Mouse (Mus musculus): ENCODE measurements around the gene Tbx6.
A peak's percentile ranks its signal among the peaks of the same experiment; 100 is the strongest.

Gene Tbx6

DNA sequence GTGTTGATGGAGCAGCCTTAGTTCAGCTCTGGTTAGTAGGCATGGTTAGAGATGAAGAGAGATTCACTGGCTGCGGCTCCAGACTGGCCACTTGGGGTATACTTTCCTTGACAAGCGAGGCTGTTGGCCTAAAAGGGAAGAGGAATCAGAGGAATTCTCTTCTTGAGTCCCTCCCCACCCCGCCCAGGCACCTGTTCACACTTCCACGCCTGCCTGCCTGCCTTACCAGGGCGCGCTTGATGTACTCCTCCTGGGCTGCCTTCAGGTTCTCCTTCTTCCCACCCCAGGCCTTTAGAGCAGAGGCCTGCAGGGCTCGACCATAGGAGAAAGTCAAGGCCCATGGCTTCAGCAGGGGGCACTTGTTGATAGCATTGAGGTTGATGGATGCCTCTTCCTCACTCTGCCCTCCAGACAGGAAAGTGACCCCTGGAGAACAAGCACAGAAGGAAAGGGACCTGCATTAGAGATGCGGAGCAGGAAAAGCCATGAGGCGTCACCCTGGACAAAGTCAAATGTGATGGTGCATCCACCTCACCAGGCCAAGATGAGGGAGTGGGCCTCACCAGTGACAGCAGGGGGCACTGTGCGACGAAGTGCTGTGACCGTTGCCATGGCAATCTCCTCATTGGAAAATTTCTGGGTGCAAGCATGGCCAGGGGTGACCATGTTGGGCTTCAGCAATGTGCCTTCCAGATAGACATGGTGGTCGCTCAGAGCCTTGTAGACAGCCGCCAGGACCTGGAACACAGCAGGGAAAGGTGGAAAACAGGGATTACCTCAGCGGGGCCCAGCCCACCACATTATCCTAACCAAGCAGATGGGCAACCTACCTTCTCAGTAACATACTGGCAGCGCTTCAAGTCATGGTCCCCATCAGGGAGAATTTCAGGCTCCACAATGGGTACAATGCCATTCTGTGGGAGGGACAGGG, 14.4 kb downstream of the Tbx6 start:
- DNase-seq: no peak

DNA sequence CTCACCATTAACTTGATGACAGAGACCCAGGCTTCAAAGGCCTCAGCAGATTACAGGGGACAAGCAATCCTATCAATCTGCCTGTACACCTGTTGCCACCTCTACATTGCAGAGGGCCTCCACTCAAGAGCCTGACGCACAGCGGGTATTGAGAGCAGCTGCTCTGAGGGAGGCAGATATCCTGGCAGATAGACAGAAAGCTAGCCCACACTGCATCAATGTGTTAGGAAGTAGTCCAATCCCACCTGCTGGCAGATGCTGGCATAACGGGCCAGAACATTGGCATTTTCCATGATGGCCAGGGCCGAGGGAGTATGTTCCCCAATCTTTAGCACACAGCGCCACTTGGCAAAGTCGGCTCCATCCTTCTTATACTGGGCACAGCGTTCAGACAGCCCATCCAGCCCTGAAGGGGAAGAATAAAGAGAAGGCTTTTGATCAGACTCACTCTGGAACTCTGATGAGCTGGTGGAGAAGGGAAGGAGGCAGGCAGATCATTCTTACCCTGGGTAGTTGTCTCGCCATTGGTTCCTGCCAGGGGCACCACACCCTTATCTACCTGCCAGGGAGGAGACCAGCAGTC, 15.2 kb downstream of the Tbx6 start:
- DNase-seq: peak; percentile 49 to 57

DNA sequence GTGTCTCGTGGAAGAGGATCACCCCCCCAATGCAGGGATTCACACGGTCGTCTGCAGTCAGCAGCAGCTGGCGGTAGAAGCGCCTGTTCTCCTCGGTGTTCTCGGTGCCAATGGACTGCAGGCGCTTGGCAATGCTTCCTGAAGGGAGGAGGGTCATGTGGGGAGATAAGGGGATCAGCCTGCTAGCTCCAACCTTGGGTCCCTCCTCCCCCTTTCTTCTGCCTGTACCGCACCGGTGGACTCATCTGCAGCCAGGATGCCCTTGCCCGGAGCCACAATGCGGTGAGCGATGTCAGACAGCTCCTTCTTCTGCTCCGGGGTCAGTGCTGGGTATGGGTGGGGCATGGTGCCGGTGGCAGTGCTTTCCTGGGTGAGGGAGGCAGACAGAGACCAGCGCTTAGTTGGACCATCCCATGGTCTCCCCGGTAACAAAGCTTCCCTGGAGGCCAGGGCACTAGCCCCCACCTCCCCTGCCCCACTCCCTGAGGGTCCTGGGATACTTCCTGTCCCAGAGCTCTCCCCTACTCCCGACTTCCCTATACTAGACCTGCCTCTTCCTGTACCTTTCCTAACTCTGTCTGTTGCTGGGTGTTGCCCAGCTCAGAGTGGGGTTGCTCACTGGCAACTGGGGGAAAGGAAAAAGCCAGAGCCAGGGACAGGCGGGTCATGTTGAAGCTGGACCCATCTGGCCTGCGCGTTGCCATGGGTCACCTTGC, 16.3 kb downstream of the Tbx6 start, which contains the start of gene Fam57b:
Gene Fam57b (plus strand): TSS at position 258 of the 716 bp plus-strand sequence.
- peak; percentile 48 for DNase-seq

DNA sequence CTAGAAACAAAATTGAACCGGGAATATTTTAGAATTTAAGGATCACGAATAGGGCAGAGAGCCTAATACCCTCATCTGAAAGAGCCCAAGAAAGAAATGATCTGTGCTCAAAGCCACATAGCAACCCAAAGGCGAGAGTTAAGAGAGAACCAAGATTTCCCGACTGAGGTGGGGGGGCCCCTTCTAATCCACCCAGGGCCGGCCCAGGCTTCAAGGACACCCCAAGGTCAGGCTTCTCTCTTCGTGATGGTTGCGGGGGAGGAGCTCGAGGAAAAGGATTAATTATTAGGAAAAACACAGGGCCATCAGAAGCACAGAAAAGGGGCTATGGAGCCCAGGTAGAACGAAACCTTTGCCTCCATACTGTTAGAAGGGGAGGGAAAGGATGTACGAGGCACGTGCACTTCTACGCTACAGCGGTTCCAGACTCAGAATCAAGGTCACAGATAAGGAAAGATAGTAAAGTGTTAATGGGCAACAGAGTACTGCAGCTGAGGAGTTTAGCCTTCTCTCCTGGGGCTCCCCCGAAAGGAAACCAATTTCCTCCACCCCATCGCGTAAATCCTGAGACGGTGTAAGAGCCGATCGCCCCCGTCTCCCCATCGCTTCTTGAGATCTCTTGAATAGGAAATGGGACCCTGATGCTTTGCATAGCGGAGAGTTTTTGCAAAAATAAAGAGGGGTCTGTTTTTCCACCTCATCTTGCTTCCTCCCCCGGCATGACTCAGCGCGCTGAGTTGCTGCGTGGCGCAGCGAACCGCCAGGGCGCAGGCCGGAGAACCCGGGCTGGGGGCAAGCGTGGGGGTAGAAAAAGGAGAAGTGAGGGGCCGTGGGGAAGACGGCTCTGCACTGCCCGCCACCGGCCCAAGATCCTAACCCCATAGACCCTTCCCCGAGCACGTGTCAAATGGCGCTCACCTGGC, 17.1 kb downstream of the Tbx6 start:
- peak in 1 of 2 experiments; percentile 34 for DNase-seq

DNA sequence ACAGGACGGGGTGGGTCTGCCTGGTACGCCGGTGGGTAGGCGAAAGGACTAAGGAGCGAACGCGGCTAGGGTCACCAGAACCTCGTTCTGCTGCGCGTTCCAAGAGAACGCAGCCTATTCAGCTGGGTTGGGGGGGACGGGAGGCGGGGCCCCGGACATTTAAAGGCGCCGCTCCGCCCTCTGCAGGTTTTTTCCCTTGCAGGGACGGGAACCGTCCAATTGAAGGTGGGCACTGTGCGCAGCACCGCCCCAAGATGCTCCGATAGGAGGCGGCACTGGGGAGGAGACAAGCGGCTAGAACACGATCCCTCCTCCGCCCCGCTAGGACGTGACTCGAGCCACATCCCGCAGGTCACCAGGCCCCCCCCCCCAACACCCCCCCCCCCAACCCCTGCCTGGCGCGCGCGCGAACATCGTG, 17.8 kb downstream of the Tbx6 start:
- DNase-seq: peak; percentile 96 to 98

DNA sequence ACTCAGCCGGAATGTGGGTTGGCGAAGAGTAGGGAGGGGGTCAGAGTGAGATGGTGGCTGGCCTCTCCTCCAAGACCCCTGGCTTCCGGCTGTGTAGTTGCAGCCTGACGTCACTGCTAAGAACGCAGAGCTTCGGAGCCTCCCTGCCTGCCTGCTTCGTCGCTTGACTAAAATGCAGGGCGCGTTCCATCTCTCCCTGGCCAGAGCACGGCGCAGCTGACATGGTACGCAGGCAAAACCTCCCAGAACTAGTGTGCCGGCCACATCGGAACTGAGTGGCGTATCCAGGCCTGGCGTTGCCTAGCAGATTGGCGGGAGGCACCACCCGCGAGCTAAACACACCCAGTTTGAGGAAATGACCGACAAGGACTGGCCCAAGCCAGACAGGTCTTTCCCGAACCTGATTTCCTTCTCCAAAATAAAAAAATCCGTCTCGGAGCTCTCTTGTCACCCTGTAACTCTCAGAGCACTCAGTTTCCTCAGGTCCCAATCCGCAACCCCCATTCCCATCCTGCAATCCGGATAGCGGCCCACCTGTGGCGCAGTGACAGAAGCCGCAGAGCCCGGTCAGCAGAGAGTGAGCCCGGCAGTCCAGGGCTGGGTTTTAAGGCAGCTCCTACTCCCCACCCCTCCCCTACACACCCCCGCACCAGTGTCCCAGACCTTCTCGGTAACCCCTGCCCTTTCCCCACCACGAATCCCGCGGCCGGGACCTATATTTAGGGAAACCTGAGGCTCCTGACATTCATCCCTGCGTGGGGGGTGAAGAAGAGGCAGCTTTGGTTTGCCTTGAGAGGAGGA, 18.4 kb downstream of the Tbx6 start:
- peak; percentile 78 to 84 for DNase-seq

DNA sequence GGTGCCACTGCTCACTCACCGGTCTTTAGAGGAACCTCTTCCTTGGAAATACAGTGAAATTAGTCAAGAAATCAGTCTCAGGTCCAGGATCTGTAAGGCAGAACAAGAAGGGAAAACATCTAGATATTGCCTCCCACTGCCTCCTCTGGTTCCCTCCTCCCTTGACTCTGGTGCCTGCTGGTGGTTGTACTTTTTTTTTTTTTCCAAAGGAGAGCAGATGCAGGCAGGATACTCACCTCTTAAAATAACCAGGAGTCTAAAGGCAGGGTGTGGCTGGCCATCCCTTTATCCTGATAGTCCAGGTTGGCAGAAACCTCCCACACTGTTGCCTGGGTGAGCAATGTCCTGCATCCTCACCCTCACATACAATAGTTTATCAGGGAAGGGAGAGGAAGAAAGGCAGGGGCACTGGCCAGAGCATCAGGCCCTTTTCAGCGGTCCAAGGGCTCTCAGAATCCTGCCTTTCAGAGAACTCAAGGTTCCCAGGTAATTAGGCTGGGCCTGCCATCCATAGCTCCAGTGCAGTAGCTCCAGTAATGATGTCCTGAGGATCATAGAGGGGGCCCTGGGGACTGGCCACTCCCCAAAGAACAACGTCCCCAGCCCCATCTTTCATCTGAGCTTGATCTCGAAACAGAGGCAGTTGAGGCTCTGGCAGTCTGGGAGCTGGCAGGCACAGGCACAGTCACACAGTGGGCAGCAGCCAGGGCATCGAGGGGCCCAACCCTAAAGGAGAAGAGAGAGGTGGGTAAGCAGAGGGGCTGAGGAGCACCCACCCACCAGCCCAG, 19.2 kb downstream of the Tbx6 start:
- DNase-seq: no peak

DNA sequence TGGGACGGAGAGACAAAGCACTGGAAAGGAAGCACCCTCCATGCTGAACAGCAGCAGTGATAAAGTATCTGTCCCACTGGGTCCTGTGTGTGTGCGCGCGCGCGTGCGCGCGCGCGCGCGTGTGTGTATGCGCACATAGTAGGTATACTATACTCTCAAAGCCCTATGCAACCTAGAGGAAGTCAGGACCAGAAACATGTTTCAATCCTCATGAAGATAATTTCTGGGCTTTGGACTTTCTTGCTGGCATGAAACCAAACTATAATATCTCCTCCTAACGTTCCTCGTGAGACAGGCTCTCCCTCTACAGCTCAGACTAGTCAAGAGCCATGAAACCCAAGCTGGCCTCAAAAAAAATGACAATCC, 19.8 kb downstream of the Tbx6 start:
- no peak for DNase-seq

DNA sequence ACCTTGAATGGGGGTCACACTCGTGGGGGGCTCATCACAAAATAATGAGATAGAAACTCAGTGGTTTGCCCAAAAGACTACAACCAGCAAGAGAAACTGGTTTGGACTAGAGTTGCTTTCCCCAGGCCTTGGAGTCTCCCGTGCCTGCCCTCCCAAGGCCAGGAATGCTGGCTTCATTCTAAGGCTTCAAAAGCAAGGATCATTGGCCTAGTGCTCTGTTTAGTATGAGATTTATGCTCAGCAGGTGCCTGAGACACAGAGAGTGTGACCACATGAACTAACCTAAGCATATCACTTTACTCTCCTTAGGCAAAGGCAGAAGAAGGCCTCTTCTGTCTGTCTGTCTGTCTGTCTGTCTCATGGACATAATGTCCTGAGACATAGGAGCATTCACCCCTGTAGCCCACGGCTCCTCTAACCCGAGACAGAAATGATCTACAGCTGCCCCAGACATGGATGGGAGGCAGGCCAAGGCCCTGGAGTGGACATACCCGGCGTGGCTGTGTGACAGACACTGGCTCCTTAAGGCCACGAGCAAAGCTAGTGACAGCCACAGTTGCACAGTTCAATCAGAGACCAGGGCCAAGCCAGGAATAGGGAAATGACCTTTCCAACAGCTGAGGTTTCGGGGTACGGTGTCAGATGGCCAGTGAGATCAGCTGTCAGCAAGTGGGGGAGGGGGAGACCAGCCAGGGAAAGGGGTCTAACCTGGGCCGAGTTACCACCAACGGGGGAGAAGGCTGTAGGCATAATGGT, 21.0 kb downstream of the Tbx6 start:
- DNase-seq: no peak

DNA sequence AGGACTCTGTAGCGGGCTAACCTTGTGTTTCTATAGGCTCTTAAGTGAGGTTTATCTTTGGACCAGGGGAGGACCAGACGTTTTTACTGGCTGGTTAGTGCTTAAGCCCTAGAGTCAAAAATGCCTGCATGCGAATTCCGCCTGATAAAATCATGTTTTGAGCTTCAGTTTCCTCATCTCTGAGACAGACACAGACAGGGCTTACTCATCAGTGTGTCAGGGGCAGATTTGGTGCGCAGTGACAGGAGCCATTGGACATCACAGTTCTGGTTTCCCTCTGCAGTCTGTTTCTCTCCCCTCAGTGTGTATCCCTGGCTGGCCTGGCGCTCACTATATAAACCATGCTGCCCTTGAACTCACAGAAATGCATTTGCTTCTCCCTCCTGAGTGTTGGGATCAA, 21.9 kb downstream of the Tbx6 start:
- DNase-seq: no peak

DNA sequence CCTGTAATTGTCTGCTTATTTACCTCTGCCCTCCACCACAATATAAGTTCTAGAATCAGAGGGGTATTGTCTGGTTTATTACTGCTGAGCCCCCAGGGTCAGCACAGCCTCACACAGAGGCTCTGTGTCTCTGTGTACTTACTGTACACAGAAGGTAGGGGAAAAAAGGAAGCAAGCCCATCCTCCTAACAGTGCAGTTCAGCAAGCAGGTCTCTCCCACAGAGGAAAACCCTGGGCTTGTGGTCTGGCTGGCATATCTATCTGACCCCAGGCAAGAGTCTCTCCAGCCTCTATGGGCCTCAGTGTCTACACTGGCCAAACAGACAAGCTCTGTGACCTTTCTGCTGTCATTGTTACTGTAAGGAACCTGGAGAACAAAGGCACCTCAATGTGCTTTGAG, 22.5 kb downstream of the Tbx6 start:
- no peak for DNase-seq

DNA sequence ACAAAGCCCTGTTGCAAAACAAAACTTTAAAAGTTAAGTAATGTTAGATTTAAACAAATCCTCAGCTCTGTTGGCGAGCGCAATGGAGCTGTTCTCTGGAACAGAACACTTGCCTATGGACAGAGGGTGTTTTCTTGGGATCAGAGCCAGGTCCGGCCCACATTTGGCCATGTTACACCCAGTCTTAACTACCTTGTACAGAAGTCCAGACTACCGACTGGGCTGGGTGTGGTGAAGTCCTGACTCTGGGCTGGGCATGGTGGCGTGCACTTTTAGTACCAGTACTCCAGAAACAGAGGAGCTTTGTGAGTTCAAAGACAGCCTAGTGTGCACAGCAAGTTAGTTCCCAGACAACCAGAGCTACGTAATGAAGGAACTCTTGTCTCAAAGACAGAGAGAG, 25.7 kb downstream of the Tbx6 start:
- DNase-seq: no peak

DNA sequence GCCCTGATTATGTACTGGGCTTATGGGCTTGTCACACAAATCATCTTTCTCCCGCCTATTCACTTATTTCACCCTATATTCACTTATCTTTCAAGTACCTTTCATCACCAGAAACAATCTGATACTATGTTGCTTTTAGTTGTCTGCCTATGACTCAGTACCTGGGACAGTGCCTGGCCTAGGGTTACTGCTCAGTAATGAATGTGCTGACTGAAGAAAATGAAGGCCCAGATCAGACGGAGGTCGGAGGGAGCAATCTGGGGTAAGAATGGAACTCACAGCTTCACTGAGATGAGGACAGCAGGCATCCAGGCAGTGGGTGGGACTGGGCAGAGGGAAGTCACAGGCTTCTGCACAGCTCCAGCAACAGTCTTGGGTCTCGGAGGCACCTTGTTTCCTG, 26.1 kb downstream of the Tbx6 start:
- no peak for DNase-seq

DNA sequence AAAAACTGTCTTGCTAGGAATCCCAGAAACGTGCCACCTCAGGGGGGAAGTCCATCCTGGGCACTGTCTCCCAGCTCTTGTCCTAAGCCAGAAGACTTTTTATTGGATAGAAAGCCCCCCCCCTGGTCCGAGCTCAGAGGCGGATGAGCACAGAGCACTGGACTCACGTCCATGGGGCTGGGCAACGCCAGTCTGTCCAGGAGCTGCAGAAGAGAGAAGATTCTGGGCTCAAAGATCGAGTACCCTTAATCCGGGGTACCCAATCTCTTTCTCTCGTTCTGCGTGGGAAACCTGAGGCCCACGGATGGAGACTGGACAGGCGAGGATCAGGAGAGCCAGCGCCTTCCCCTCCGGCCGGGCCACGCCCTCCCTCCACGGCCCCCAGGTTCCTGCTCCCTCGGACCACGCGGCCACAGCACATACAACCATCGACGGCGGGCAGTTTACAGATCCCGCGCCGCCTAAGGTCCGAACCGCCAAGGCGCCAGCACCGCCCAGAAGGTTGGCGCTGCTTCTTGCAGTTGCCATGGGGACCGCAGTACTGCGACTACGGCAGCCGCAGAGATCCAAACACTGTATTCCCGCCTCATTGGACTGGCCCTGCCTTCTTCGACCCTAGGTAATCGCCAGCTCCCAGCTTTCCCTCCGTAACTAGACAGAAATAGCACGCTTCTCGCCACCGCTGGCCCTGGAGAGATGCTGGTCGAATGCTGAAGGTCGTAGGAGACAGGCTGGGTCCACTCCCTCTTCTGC, 27.6 kb downstream of the Tbx6 start:
- peak; percentile 94 to 96 for DNase-seq

DNA sequence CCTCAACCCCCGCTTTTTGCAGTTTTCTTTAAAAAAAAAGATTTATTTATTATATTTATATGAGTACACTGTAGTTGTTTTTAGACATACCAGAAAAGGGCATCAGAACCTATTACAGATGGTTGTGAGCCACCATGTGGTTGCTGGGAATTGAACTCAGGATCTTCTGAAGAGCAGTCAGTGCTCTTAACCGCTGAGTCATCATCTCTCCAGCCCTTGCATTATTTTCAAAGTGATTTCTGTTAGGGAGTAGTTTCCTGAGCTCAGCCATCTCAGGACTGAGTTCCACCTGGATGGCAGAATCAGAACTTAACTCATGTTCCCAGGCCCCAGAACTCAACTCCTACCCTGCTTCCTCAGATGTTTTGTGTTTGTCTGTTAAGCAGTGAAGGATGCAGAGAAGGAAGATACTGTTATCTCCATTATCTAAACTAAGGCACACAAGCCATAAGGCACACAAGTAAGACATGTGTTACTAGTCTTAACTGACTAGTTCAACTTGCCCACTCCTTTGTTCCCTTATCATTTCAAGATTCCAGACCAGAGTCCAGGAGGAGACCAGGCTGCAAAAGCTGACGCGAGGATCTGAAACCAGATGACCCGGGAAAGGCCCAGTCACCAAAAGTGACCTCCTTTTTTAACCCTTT, 28.6 kb downstream of the Tbx6 start:
- DNase-seq: no peak

DNA sequence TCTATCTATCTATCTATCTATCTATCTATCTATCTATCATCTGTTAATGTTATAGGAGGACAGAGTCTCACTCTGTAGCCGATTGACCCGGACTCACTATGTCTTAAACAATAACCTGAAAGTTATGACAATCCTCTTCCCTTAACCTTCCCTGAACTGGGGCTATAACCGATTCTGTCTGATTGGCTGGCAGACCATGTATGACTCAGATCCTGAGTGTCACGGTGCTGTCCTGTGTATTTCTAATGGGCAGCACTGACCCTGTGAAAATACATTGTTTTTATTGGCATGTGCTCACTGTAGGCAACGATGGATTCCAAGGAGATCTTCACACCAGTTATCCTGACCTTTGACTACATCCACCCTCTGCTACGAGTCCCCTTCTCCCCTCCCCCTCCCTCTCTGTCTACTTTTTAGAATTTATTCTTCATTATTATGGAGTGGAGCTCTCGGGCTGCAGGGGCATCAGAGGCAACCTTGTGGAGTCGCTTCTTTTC, 34.5 kb downstream of the Tbx6 start:
- no peak for DNase-seq

DNA sequence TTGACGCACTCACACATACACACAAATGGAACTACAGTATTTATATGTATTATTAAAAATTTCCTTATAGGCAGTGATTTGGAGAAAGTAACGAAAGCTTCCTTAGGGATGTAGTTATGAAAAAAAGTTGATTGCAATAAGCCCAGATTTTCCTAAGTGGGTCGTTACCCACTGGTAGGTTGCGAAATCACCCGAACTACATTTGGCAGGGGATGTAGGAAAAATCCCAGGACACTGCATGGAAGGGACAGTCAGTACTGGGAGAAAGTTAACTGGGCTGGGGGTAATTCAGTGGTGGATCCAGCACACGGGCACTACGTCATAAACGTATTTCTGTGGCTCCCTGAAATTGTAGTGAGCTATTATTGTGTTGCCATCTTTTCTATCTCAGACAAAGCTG, 35.2 kb downstream of the Tbx6 start:
- DNase-seq: no peak

DNA sequence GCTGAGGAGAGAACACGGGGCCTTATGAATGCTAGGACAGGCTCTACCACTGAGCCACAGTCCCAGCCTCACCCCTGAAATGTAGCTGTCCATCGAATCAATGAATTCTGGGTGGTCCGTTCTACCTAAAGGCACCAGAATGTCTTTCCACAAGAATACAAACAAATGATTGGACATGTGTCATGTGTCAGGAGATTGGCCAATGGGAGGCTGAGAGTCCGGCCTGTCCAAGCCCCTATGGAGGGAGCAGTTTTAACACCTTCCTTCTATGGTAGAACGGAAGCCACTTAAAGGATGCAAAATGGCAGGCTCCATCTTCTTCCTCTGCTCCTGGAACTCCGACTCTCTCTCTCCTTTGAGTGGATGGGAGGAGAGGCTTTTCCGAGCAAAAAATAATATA, 36.3 kb downstream of the Tbx6 start:
- DNase-seq: no peak

DNA sequence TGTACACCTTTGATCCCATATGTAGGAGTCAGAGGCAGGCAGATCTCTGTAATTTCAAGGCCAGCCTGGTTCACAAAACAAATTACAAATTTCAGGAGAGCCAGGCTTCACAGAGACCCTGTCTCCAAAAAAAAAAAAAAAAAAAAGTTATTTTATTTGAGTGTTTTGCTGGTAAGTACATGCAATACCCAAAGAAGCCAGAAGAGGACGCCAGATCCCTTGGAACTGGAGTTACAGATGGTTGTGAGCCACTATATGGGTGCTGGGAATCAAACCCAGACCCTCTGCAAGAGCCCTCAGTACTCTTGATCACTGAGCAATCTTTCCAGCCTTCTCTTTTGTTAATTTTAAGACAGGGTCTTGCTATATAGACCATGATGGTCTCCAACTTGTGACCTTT, 37.5 kb downstream of the Tbx6 start:
- no peak for DNase-seq
